Mouse (Mus musculus): Measurements from ENCODE around the gene Zmat3.
A peak's percentile ranks its signal among the peaks of the same experiment; 100 is the strongest.

Gene Zmat3

GRCm38 (mm10) chr3:32365546-32366245 is at the start of gene Zmat3:
Gene Zmat3 (minus strand): TSS chr3:32366014.
- peak; percentile 89 to 94 for DNase-seq

- DNase-seq, result peak in 1 of 2 experiments; percentile 50
These were observed 48.6 kb upstream of the Zmat3 start for GRCm38 (mm10) chr3:32414381-32414780.

GRCm38 (mm10) chr3:32412502-32413044 is 46.8 kb upstream of the Zmat3 start:
- no peak for DNase-seq

- DNase-seq, result no peak
These were observed 43.0 kb upstream of the Zmat3 start for GRCm38 (mm10) chr3:32408811-32409273.

- DNase-seq, result no peak
These were observed 41.0 kb upstream of the Zmat3 start for GRCm38 (mm10) chr3:32406804-32407203.

- no peak for DNase-seq
These were observed 39.9 kb upstream of the Zmat3 start for GRCm38 (mm10) chr3:32405699-32406098.

GRCm38 (mm10) chr3:32402990-32403885 is 37.4 kb upstream of the Zmat3 start:
- peak in 1 of 2 experiments; percentile 50 for DNase-seq

- DNase-seq, result peak; percentile 30 to 60
These were observed 35.8 kb upstream of the Zmat3 start for GRCm38 (mm10) chr3:32401591-32401990.

GRCm38 (mm10) chr3:32399931-32400330 is 34.1 kb upstream of the Zmat3 start:
- DNase-seq, result peak in 1 of 2 experiments; percentile 52

GRCm38 (mm10) chr3:32399381-32399780 is 33.6 kb upstream of the Zmat3 start:
- no peak for DNase-seq

GRCm38 (mm10) chr3:32398623-32399022 is 32.8 kb upstream of the Zmat3 start:
- no peak for DNase-seq

GRCm38 (mm10) chr3:32398175-32398538 is 32.3 kb upstream of the Zmat3 start:
- no peak for DNase-seq

GRCm38 (mm10) chr3:32397461-32398174 is 31.8 kb upstream of the Zmat3 start, which contains the start of gene Pik3ca:
Gene Pik3ca (plus strand): TSS chr3:32397671.
- DNase-seq, result peak; percentile 33 to 58

- DNase-seq, result peak; percentile 96 to 99
These were observed 31.1 kb upstream of the Zmat3 start for GRCm38 (mm10) chr3:32396794-32397460.

- peak; percentile 46 to 48 for DNase-seq
These were observed 30.1 kb upstream of the Zmat3 start for GRCm38 (mm10) chr3:32395771-32396551.

- DNase-seq, result peak; percentile 55 to 73
These were observed 28.2 kb upstream of the Zmat3 start for GRCm38 (mm10) chr3:32393986-32394385.

- DNase-seq, result no peak
These were observed 27.0 kb upstream of the Zmat3 start for GRCm38 (mm10) chr3:32392841-32393240.

GRCm38 (mm10) chr3:32381556-32381955 is 15.7 kb upstream of the Zmat3 start:
- no peak for DNase-seq

GRCm38 (mm10) chr3:32379891-32380290 is 14.1 kb upstream of the Zmat3 start:
- DNase-seq, result peak; percentile 31 to 53

GRCm38 (mm10) chr3:32373236-32373635 is 7.4 kb upstream of the Zmat3 start:
- DNase-seq, result no peak

- no peak for DNase-seq
These were observed 6.7 kb upstream of the Zmat3 start for GRCm38 (mm10) chr3:32372470-32372869.
